Mouse (Mus musculus) liver, adult 2 months (tissue): ENCODE measurements around the gene Aebp1. TPM values are rescaled to one million over a fixed set of nuclear protein-coding genes. Genes with fewer than 3 reads are reported as not detected.

Source experiments
- DNase-seq: peaks from one replicate; pipeline ENCODE4 v3.0.0-alpha.2; 2011; ENCODE audit warnings: low read depth, low spot score; ENCODE audit errors: extremely low read depth
- H3K27ac ChIP-seq: fragments of 200-500 bp; replicated peaks from 2 replicates; pipeline ENCODE4 v1.5.1; 2012; ENCODE audit warnings: low read depth, mild to moderate bottlenecking, control low read depth, inconsistent platforms, low read length; ENCODE audit not compliant: insufficient read depth
- H3K27me3 ChIP-seq: fragments of 200-500 bp; 2 replicates; pipeline ENCODE4 v1.6.1; 2012; ENCODE audit warnings: mild to moderate bottlenecking, moderate library complexity, low read length, inconsistent platforms; ENCODE audit not compliant: control insufficient read depth, insufficient read depth
- H3K36me3 ChIP-seq: fragments of 200-500 bp; 2 replicates; pipeline ENCODE4 v1.6.1; 2012; ENCODE audit warnings: low read length, inconsistent platforms; ENCODE audit not compliant: control insufficient read depth, insufficient read depth
- H3K4me1 ChIP-seq: fragments of 200-500 bp; 2 replicates; pipeline ENCODE4 v1.6.1; 2011; ENCODE audit warnings: low read length; ENCODE audit not compliant: control insufficient read depth, insufficient read depth
- H3K4me3 ChIP-seq: fragments of 200-500 bp; 2 replicates; pipeline ENCODE4 v1.5.1; 2011; ENCODE audit warnings: low read depth, mild to moderate bottlenecking, control low read depth, low read length, moderate library complexity; ENCODE audit not compliant: insufficient read depth
- H3K79me2 ChIP-seq: fragments of 200-500 bp; 2 replicates; pipeline ENCODE4 v1.6.1; 2012; ENCODE audit warnings: inconsistent platforms, mild to moderate bottlenecking, low read length, moderate library complexity; ENCODE audit not compliant: control insufficient read depth, insufficient read depth
- H3K9ac ChIP-seq: fragments of 200-500 bp; 2 replicates; pipeline ENCODE4 v1.6.1; 2012; ENCODE audit warnings: low read depth, mild to moderate bottlenecking, control low read depth, inconsistent platforms, low read length
- CTCF ChIP-seq: fragments of 200-500 bp; IDR thresholded peaks from 2 replicates; pipeline ENCODE4 v1.5.1; 2011; ENCODE audit warnings: low read depth, low read length, control low read depth
- POLR2A ChIP-seq: fragments of 200-500 bp; IDR thresholded peaks from 2 replicates; pipeline ENCODE4 v1.6.1; 2011; ENCODE audit warnings: low read length, control low read depth; ENCODE audit not compliant: insufficient read depth; ENCODE audit errors: extremely low read depth
- WGBS: fragments of 180-500 bp; shearing (Covaris S2); methylation state at CpG from one replicate; pipeline ENCODE4 v1.1.7; 2018; 5-methylcytosine and 5-hydroxymethylcytosine counted together
- polyA plus RNA-seq: library from polyadenylated mRNA; depleted of rRNA; stranded (reverse); fragments of >200 nt; gene quantifications from 2 replicates; pipeline ENCODE4 v1.2.3, GENCODE M21; 2012
- total RNA-seq: library from RNA; depleted of rRNA; stranded (reverse); fragments of >200 nt; gene quantifications from 2 replicates; pipeline ENCODE4 v1.2.3, GENCODE M21; 2014

The Aebp1 gene
- total and polyA plus RNA-seq, 2 experiments: 0.83 to 1.4 TPM

DNA sequence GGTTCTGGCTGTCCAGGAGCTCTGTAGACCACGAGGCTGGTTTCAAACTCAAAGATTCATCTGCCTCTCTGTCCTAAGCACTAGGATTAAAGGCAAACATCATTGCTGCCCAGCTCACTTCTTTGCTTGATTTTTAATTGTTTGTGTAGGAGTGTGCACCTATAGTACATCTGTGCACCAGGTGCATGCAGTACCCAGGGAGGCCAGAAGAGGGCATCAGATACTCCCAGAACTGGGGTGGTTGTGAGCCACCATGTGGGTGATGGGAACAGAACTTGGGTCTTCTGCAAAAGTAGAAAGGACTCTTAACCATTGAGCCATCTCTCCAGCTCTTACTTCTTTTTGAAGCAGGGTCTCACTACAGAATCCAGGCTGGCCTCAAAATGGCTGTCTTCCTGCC, 3.0 kb upstream of the Aebp1 start:
- TF ChIP-seq POLR2A (no peak), CTCF (peak; percentile 40; the same call in 1 of the 2 replicates)
- H3K79me2 ChIP-seq: no peaks in the 10 kb centered on the region
- peaks cover 2% of the 10 kb centered on the region; the same call in 1 of the 2 replicates for H3K27me3 ChIP-seq
- H3K4me1 ChIP-seq: no peaks in the 10 kb centered on the region
- 89% methylated on average over 1 of the region's 1 CpGs for WGBS
- H3K9ac ChIP-seq: no peak overlapping the region
- H3K36me3 ChIP-seq: no peaks in the 10 kb centered on the region
- DNase-seq: no peak
- no peak overlapping the region for H3K4me3 ChIP-seq
- no peak overlapping the region for H3K27ac ChIP-seq

- DNase-seq: no peak
- Histone ChIP-seq H3K9ac (no peak overlapping the region), H3K36me3 (no peaks in the 10 kb centered on the region), H3K27me3 (peaks cover 2% of the 10 kb centered on the region; the same call in 1 of the 2 replicates), H3K4me3 (no peak overlapping the region), H3K79me2 (no peaks in the 10 kb centered on the region), H3K27ac (no peak overlapping the region), H3K4me1 (no peaks in the 10 kb centered on the region)
- 92% methylated on average over 13 of the region's 13 CpGs for WGBS
- no peak for TF ChIP-seq POLR2A
- no peak for TF ChIP-seq CTCF
These were observed 1.7 kb upstream of the Aebp1 start for GRCm38 (mm10) chr11:5859883-5860550.

- Histone ChIP-seq H3K27ac (no peak overlapping the region), H3K36me3 (no peaks in the 10 kb centered on the region), H3K27me3 (peaks cover 2% of the 10 kb centered on the region; the same call in 1 of the 2 replicates), H3K4me3 (no peak overlapping the region), H3K4me1 (no peaks in the 10 kb centered on the region), H3K9ac (no peak overlapping the region), H3K79me2 (no peaks in the 10 kb centered on the region)
- no peak for TF ChIP-seq POLR2A
- no peak for TF ChIP-seq CTCF
- 77% methylated on average over 6 of the region's 6 CpGs for WGBS
- DNase-seq: no peak
These were observed 1.1 kb upstream of the Aebp1 start for GRCm38 (mm10) chr11:5860639-5861038.

DNA sequence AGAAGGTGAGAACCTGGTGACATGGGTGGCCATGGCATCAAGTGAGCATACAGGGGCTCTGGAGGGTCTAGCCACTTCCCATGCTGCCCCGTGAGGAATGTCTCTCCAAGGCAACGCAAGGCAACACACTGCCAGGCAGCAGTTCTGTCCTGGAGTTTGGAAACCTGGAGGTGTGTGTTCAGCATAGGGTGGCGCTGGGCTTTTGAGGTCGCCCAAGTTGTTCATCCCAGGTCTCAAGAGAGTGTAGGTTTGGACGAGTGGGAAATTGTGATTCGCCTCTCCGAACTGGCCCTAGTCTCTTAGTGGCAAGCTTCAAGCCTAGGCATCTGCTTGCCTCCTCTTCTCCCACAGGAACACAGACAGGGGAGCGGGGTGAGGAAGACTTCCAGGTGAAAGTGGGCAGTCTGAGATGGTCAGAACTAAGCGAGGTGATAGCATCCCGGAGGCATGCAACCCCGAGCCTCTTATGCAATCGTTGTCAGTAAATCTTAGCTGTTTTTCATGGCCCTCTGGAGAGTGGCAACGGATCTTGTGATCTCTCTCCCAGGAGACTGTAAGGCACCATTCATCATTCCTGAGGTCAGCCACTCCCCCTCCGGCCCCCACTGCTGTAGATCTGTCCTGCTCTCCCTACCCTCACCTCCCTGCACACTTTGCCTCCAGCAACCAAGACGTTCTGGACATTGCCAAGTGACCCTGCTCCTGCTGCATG, 803 bp downstream of the Aebp1 start:
- Histone ChIP-seq H3K9ac (no peak overlapping the region), H3K27ac (no peak overlapping the region), H3K27me3 (peaks cover 2% of the 10 kb centered on the region; the same call in 1 of the 2 replicates)

DNA sequence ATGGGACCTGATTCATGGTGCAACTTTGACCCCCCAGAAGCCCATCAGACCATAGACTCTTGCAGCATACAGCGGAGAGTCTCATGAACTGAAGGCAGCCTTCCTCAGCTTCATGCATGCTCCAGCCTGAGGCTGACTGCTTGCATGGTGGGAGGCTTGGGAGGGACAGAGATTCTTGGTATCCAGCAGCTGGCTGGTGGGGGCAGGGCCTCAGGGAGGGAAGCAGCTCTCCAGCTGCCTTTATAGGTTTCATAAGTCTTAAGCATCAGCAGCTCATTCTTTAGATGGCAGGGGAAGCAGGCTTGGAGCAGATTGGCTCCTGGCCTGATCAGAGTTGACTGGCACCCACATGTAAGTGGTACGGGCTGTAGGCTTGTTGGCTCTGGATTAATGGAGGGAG, 5.4 kb downstream of the Aebp1 start:
- 98% methylated on average over 2 of the region's 2 CpGs for WGBS
- DNase-seq: no peak
- H3K79me2 ChIP-seq: no peaks in the 10 kb centered on the region

More for the DNA sequence above, 803 bp downstream of the Aebp1 start:
- TF ChIP-seq CTCF (no peak), POLR2A (no peak)
- Histone ChIP-seq H3K36me3 (no peaks in the 10 kb centered on the region), H3K4me1 (no peaks in the 10 kb centered on the region), H3K4me3 (peak overlapping the region; percentile 53; the same call in 1 of the 2 replicates), H3K79me2 (no peaks in the 10 kb centered on the region)
- no peak for DNase-seq
- WGBS: 30% methylated on average over 15 of the region's 15 CpGs

More for the DNA sequence above, 5.4 kb downstream of the Aebp1 start:
- no peak overlapping the region for H3K9ac ChIP-seq
- TF ChIP-seq POLR2A (no peak), CTCF (no peak)
- H3K27ac ChIP-seq: no peak overlapping the region
- no peaks in the 10 kb centered on the region for H3K36me3 ChIP-seq
- H3K4me3 ChIP-seq: no peak overlapping the region
- no peaks in the 10 kb centered on the region; the same call in 1 of the 2 replicates for H3K27me3 ChIP-seq
- no peaks in the 10 kb centered on the region for H3K4me1 ChIP-seq
